Mouse (Mus musculus) embryonic fibroblast, embryonic 13.5 days (primary cell): ENCODE measurements around the gene Hmga1.

Experiments
- CTCF ChIP-seq: IDR thresholded peaks from 2 replicates; pipeline ENCODE4 v1.5.1; 2011; ENCODE audit warnings: mild to moderate bottlenecking, control low read depth, low read length, moderate library complexity, borderline replicate concordance; ENCODE audit not compliant: insufficient read depth
- POLR2A ChIP-seq: IDR thresholded peaks from 2 replicates; pipeline ENCODE4 v1.6.1; 2011; ENCODE audit warnings: low read depth, mild to moderate bottlenecking, control low read depth, low read length, moderate library complexity

DNA sequence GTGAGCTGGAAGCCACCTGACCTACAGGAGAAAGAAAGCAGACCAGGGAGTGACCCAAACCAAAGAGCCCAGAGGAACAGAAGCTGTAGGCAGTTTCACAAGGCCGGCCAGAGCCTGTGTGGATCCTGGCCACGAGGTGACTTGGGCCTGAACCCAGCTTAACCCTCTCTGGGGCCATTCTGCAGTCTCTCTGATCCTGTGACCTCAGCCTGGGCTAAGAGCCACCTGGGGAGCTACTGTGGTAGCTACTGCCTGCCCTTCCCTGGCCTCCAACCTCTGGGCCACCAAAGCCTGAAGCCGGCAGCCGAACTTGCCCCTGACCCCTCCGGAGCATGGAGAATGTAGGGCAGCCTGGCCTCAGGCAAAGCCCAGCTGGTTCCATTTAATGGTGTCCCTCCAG is 27.5 kb upstream of the Hmga1 start:
- TF ChIP-seq CTCF: no peak
- TF ChIP-seq POLR2A: no peak
